24 mouse cellular contexts compared by ENCODE assay signal in the genomic region with DNA sequence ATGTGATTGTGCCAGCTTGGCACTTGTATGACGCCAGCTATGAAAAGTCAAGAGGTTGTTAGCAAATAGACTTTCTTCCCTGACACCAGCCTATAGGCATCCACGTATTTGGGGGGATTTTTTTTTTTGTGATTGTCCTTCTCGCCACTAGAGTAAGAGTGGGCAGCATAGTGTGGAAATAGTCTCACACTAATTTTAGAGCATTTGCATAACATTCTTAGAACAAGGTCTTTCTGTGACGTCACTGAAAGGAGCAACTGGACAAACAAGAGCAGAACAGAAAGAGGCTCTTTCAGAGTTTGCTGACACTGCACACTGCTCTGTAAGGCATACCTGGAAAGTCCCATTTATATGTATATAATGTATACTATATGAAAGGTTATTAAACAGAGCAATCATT.
DNase-seq lines count a peak whose midpoint lies in the region; ATAC-seq and TF ChIP-seq lines count a peak whose summit lies in the region.
"Had no signal": no experiment of that assay in that cellular context is flagged by ENCODE, and none has a peak within 500 bp of the region (broad histone marks: within the 10 kb centered on the region; RNA-seq: fewer than 3 reads in every experiment).

No protein-coding gene starts in this region.

- no peak overlapping the region for H3K4me2 ChIP-seq in lung, postnatal 0 days (replicated peaks; ENCODE audit: low read depth, low read length)
- H3K4me2 ChIP-seq in CH12.LX (ENCODE audit: insufficient read depth, low read depth, poor library complexity, severe bottlenecking) = no peak overlapping the region
- H3K4me2 ChIP-seq: embryonic facial prominence, embryonic 13.5 days; embryonic facial prominence, embryonic 15.5 days; forebrain, embryonic 13.5 days; forebrain, embryonic 15.5 days had no signal

- ATAC-seq in lung, postnatal 0 days = peak; percentile 26
- 0 out of 2 replicates have a peak, but pooled peaks have one; percentile 12 for ATAC-seq in granulocyte monocyte progenitor cell, adult 5-6 weeks (replicated peaks; ENCODE audit: poor library complexity, severe bottlenecking)
- ATAC-seq: forebrain, embryonic 13.5 days; forebrain, embryonic 15.5 days; forebrain, postnatal 0 days had no signal

- TF ChIP-seq EP300 in lung, postnatal 0 days (IDR thresholded peaks at IDR 0.05) = no peak
- no peak for TF ChIP-seq EP300 in CH12.LX (IDR thresholded peaks at IDR 0.05; ENCODE audit: low read length)

- in situ Hi-C loops in CH12.LX (cut with MboI; ENCODE audit: low pct_ligation_motif_present, low pct_unique_long_range_greater_than_20kb, low sequenced_read_pairs) = no loop called here

- H3K79me2 ChIP-seq in CH12.LX (replicated peaks; ENCODE audit: control insufficient read depth, extremely low read depth, insufficient read depth, poor library complexity, severe bottlenecking) = no peaks in the 10 kb centered on the region

- no peak for TF ChIP-seq CTCF in lung, postnatal 0 days (IDR thresholded peaks at IDR 0.05)
- TF ChIP-seq CTCF in CH12.LX (conservative IDR thresholded peaks at IDR 0.05 in 1 of 2, IDR thresholded peaks at IDR 0.05 in 1 of 2; ENCODE audit: low read depth in 2 of 2, low read length in 2 of 2) = no peak

- peak; percentile 47 for DNase-seq in lung, postnatal 0 days (ENCODE audit: low spot score)
- no peak for DNase-seq in lung, postnatal 14 days
- DNase-seq in CH12.LX (ENCODE audit: extremely low read depth) (no peak), MN1 (ENCODE audit: low spot score) (no peak)
- DNase-seq in splenic B cell, adult 2 months (ENCODE audit: low read depth, low spot score) = peak; percentile 71
- no peak for DNase-seq in urinary bladder, postnatal 14 days (ENCODE audit: low spot score)
- DNase-seq: adrenal gland, adult 2 months; adrenal gland, postnatal 10 days; adrenal gland, postnatal 25 days; cerebellum, adult 11 months; cerebellum, adult 18-20 months; cerebellum, adult 8-10 months; cerebellum, adult 9-11 months; cerebellum, postnatal 14 days; cerebellum, postnatal 36 days; embryo, embryonic 11 days; forebrain, postnatal 0 days had no signal

- 46% methylated on average over 4 of the region's 4 CpGs for WGBS in lung, postnatal 0 days

- no peak for TF ChIP-seq RAD21 in CH12.LX (IDR thresholded peaks at IDR 0.05; ENCODE audit: low read depth, low read length)

- H3K9me3 ChIP-seq in lung, postnatal 0 days (ENCODE audit: low read length) = no peaks in the 10 kb centered on the region
- peaks cover 8% of the 10 kb centered on the region for H3K9me3 ChIP-seq in CH12.LX (replicated peaks; ENCODE audit: low read length)
- H3K9me3 ChIP-seq: embryonic facial prominence, embryonic 13.5 days; embryonic facial prominence, embryonic 15.5 days; forebrain, embryonic 13.5 days; forebrain, embryonic 15.5 days; G1E had no signal

- no peak overlapping the region for H3K27ac ChIP-seq in lung, postnatal 0 days (ENCODE audit: low read length)
- no peak overlapping the region for H3K27ac ChIP-seq in CH12.LX (ENCODE audit: insufficient read depth, low read depth)
- H3K27ac ChIP-seq: embryonic facial prominence, embryonic 13.5 days; embryonic facial prominence, embryonic 15.5 days; forebrain, embryonic 13.5 days; forebrain, embryonic 15.5 days had no signal

- TF ChIP-seq POLR2A in CH12.LX (IDR thresholded peaks at IDR 0.05; ENCODE audit: low read depth, low read length) = no peak

- H3K4me3 ChIP-seq in lung, postnatal 0 days (ENCODE audit: low read depth, low read length) = no peak overlapping the region
- H3K4me3 ChIP-seq in CH12.LX (replicated peaks in 1 of 3; ENCODE audit: low read depth in 2 of 3, low read length in 2 of 3, poor library complexity in 1 of 3) = no peak overlapping the region
- H3K4me3 ChIP-seq: embryonic facial prominence, embryonic 13.5 days; embryonic facial prominence, embryonic 15.5 days; erythroblast, embryonic 14.5 days; forebrain, embryonic 13.5 days; forebrain, embryonic 15.5 days had no signal

- no peak overlapping the region for H3K9ac ChIP-seq in lung, postnatal 0 days (replicated peaks; ENCODE audit: low read depth)
- H3K9ac ChIP-seq in CH12.LX (ENCODE audit: insufficient read depth, low read depth) = no peak overlapping the region
- H3K9ac ChIP-seq: embryonic facial prominence, embryonic 13.5 days; embryonic facial prominence, embryonic 15.5 days; forebrain, embryonic 13.5 days; forebrain, embryonic 15.5 days; forebrain, postnatal 0 days had no signal

- dilution Hi-C loops in CH12.LX (cut with MboI; ENCODE audit: extremely low pct_ligation_motif_present, extremely low pct_unique_long_range_greater_than_20kb, low sequenced_read_pairs) = no loop called here

- no peaks in the 10 kb centered on the region for H3K27me3 ChIP-seq in lung, postnatal 0 days (replicated peaks; ENCODE audit: insufficient read depth, low read length)
- H3K27me3 ChIP-seq in CH12.LX (replicated peaks) = no peaks in the 10 kb centered on the region
- no peaks in the 10 kb centered on the region for H3K27me3 ChIP-seq in splenic B cell, adult 2 months (ENCODE audit: control insufficient read depth, insufficient read depth, low read length, poor library complexity, severe bottlenecking)
- H3K27me3 ChIP-seq: embryonic facial prominence, embryonic 13.5 days; embryonic facial prominence, embryonic 15.5 days; forebrain, embryonic 15.5 days had no signal

- no peaks in the 10 kb centered on the region for H3K36me3 ChIP-seq in lung, postnatal 0 days (ENCODE audit: insufficient read depth, low read length)
- H3K36me3 ChIP-seq in CH12.LX (replicated peaks in 1 of 2; ENCODE audit: control insufficient read depth in 1 of 2, insufficient read depth in 1 of 2, low read length in 1 of 2) = no peaks in the 10 kb centered on the region
- no peaks in the 10 kb centered on the region for H3K36me3 ChIP-seq in splenic B cell, adult 2 months (ENCODE audit: control insufficient read depth, insufficient read depth, low read length, poor library complexity, severe bottlenecking)
- H3K36me3 ChIP-seq: embryonic facial prominence, embryonic 13.5 days; embryonic facial prominence, embryonic 15.5 days; forebrain, embryonic 15.5 days; G1E had no signal

- no peaks in the 10 kb centered on the region for H3K4me1 ChIP-seq in lung, postnatal 0 days (ENCODE audit: insufficient read depth, low read depth, low read length)
- H3K4me1 ChIP-seq in CH12.LX (ENCODE audit: control insufficient read depth in 1 of 2, insufficient read depth in 2 of 2) = peaks cover 4 to 30% of the 10 kb centered on the region in 2 experiments

TF ChIP-seq in CH12.LX, 34 proteins besides CTCF, POLR2A, EP300 and RAD21:
- TF ChIP-seq ZNF384 (IDR thresholded peaks at IDR 0.05; ENCODE audit: low read depth, low read length) (peak; percentile 42; the same call in 1 of the 2 replicates), POLR2AphosphoS2 (IDR thresholded peaks at IDR 0.05; ENCODE audit: low read depth, low read length) (no peak), MAX (IDR thresholded peaks at IDR 0.05; ENCODE audit: low read length) (no peak), NRF1 (IDR thresholded peaks at IDR 0.05; ENCODE audit: low read depth, low read length) (no peak), MAFK (IDR thresholded peaks at IDR 0.05; ENCODE audit: insufficient replicate concordance, low read length) (peak; percentile 85), RCOR1 (conservative IDR thresholded peaks at IDR 0.05; ENCODE audit: low read depth, low read length) (no peak), ZMIZ1 (IDR thresholded peaks at IDR 0.05; ENCODE audit: low read depth, low read length) (no peak), NELFE (IDR thresholded peaks at IDR 0.05; ENCODE audit: low read depth, low read length) (no peak), ZC3H11A (IDR thresholded peaks at IDR 0.05; ENCODE audit: low read depth, low read length) (no peak), USF2 (conservative IDR thresholded peaks at IDR 0.05; ENCODE audit: low read depth, low read length) (no peak), TBP (conservative IDR thresholded peaks at IDR 0.05; ENCODE audit: low read depth, low read length) (no peak), MAZ (IDR thresholded peaks at IDR 0.05; ENCODE audit: low read depth, low read length) (no peak), ELF1 (IDR thresholded peaks at IDR 0.05; ENCODE audit: low read depth, low read length) (no peak), SMC3 (IDR thresholded peaks at IDR 0.05; ENCODE audit: low read depth, low read length) (no peak), HCFC1 (IDR thresholded peaks at IDR 0.05; ENCODE audit: low read depth, low read length) (no peak), BHLHE40 (IDR thresholded peaks at IDR 0.05; ENCODE audit: low read depth, low read length) (no peak), CHD1 (IDR thresholded peaks at IDR 0.05; ENCODE audit: low read depth, low read length) (no peak), TCF12 (IDR thresholded peaks at IDR 0.05; ENCODE audit: low read depth, low read length) (no peak), GABPA (IDR thresholded peaks at IDR 0.05; ENCODE audit: insufficient replicate concordance, low read depth, low read length) (no peak), UBTF (IDR thresholded peaks at IDR 0.05; ENCODE audit: low read depth, low read length) (no peak), E2F4 (IDR thresholded peaks at IDR 0.05; ENCODE audit: insufficient replicate concordance, low read depth, low read length) (no peak), MYC (IDR thresholded peaks at IDR 0.05; ENCODE audit: low read depth, low read length) (no peak), IRF4 (IDR thresholded peaks at IDR 0.05; ENCODE audit: low read depth, low read length) (0 out of 2 replicates have a peak, but pooled peaks have one; percentile 5), MEF2A (IDR thresholded peaks at IDR 0.05; ENCODE audit: borderline replicate concordance, low read depth, low read length) (peak; percentile 58; the same call in 1 of the 2 replicates), ETS1 (conservative IDR thresholded peaks at IDR 0.05; ENCODE audit: low read depth, low read length) (peak; percentile 49), JUND (conservative IDR thresholded peaks at IDR 0.05; ENCODE audit: low read depth, low read length) (no peak), CHD2 (IDR thresholded peaks at IDR 0.05; ENCODE audit: low read length) (no peak)
TF ChIP-seq in CH12.LX: peak in this region for 5.

Comparison
In these comparisons a context has a peak if more than half of its experiments do, and no peak if none do; other contexts are left out.
1. DNase-seq: peak in lung, postnatal 0 days (single experiment) and splenic B cell, adult 2 months (single experiment); none in lung, postnatal 14 days (single experiment), CH12.LX (single experiment), MN1 (single experiment) and urinary bladder, postnatal 14 days (single experiment).